Mouse (Mus musculus) 416B (cell line): ENCODE data around the gene C87436.

Source experiments
- DNase-seq: peaks from one replicate; pipeline ENCODE4 v3.0.0; 2011; ENCODE audit warnings: low read depth

The C87436 gene

GRCm38 (mm10) chr6:86426358-86426757 is 11.8 kb upstream of the C87436 start, which contains the start of gene Gm44790:
Gene Gm44790, plus strand, starts transcription at chr6:86426658.
- DNase-seq, result no peak

- no peak for DNase-seq
Measured at GRCm38 (mm10) chr6:86431531-86431930, 6.6 kb upstream of the C87436 start.

- no peak for DNase-seq
Measured at GRCm38 (mm10) chr6:86433696-86434095, 4.5 kb upstream of the C87436 start.

- peak; percentile 87 for DNase-seq
Measured at GRCm38 (mm10) chr6:86437711-86438110, 463 bp upstream of the C87436 start.

GRCm38 (mm10) chr6:86439119-86439496 is 934 bp downstream of the C87436 start:
- no peak for DNase-seq

- DNase-seq, result peak; percentile 51
Measured at GRCm38 (mm10) chr6:86439531-86439930, 1.4 kb downstream of the C87436 start.

GRCm38 (mm10) chr6:86441571-86441970 is 3.4 kb downstream of the C87436 start:
- no peak for DNase-seq

- DNase-seq, result no peak
Measured at GRCm38 (mm10) chr6:86445551-86445950, 7.4 kb downstream of the C87436 start.

GRCm38 (mm10) chr6:86446927-86447568 is 8.9 kb downstream of the C87436 start:
- peak; percentile 29 for DNase-seq

GRCm38 (mm10) chr6:86456727-86457126 is 18.6 kb downstream of the C87436 start:
- DNase-seq, result no peak

GRCm38 (mm10) chr6:86463079-86463478 is 24.9 kb downstream of the C87436 start:
- DNase-seq, result no peak

GRCm38 (mm10) chr6:86471317-86471716 is 33.1 kb downstream of the C87436 start:
- DNase-seq, result no peak

GRCm38 (mm10) chr6:86471760-86472099 is 33.6 kb downstream of the C87436 start:
- DNase-seq, result no peak

GRCm38 (mm10) chr6:86472100-86472955 is 34.2 kb downstream of the C87436 start:
- DNase-seq, result peak; percentile 99

- DNase-seq, result peak; percentile 70
Measured at GRCm38 (mm10) chr6:86473077-86473476, 34.9 kb downstream of the C87436 start.

- DNase-seq, result no peak
Measured at GRCm38 (mm10) chr6:86474072-86474471, 35.9 kb downstream of the C87436 start.

GRCm38 (mm10) chr6:86474646-86475181 is 36.5 kb downstream of the C87436 start:
- no peak for DNase-seq

GRCm38 (mm10) chr6:86475462-86476167 is 37.4 kb downstream of the C87436 start:
- no peak for DNase-seq

- DNase-seq, result no peak
Measured at GRCm38 (mm10) chr6:86476931-86477330, 38.8 kb downstream of the C87436 start.

- peak; percentile 95 for DNase-seq
Measured at GRCm38 (mm10) chr6:86479311-86479710, 41.1 kb downstream of the C87436 start.

- peak; percentile 50 for DNase-seq
Measured at GRCm38 (mm10) chr6:86479816-86480188, 41.6 kb downstream of the C87436 start.

- DNase-seq, result peak; percentile 70
Measured at GRCm38 (mm10) chr6:86480189-86480831, 42.1 kb downstream of the C87436 start.
